Mouse (Mus musculus) testis, adult 2 months (tissue): Measurements from ENCODE around the gene Smyd5. TPM values are rescaled to one million over a fixed set of nuclear protein-coding genes. Genes with fewer than 3 reads are reported as not detected.

Experiments used
- H3K27ac ChIP-seq: fragments of 200-500 bp; 2 replicates; pipeline ENCODE4 v1.5.1; 2012; ENCODE audit warnings: low read depth, low read length; ENCODE audit not compliant: control insufficient read depth, insufficient read depth
- H3K27me3 ChIP-seq: fragments of 200-500 bp; 2 replicates; pipeline ENCODE4 v1.6.1; 2012; ENCODE audit warnings: mild to moderate bottlenecking, low read length, moderate library complexity; ENCODE audit not compliant: control insufficient read depth, insufficient read depth
- H3K36me3 ChIP-seq: fragments of 200-500 bp; 2 replicates; pipeline ENCODE4 v1.6.1; 2012; ENCODE audit warnings: mild to moderate bottlenecking, low read length; ENCODE audit not compliant: control insufficient read depth, insufficient read depth
- H3K4me1 ChIP-seq: fragments of 200-500 bp; 2 replicates; pipeline ENCODE4 v1.6.1; 2012; ENCODE audit warnings: low read length; ENCODE audit not compliant: control insufficient read depth, insufficient read depth
- H3K4me3 ChIP-seq: fragments of 200-500 bp; 2 replicates; pipeline ENCODE4 v1.5.1; 2012; ENCODE audit warnings: low read depth, mild to moderate bottlenecking, low read length, moderate library complexity, mixed read lengths; ENCODE audit not compliant: control insufficient read depth
- CTCF ChIP-seq: fragments of 200-500 bp; IDR thresholded peaks from 2 replicates; pipeline ENCODE4 v1.5.1; 2012; ENCODE audit warnings: low read depth, mild to moderate bottlenecking, inconsistent platforms, low read length, moderate library complexity; ENCODE audit not compliant: control insufficient read depth, insufficient read depth, insufficient replicate concordance
- POLR2A ChIP-seq: fragments of 200-500 bp; IDR thresholded peaks from 2 replicates; pipeline ENCODE4 v1.6.1; 2012; ENCODE audit warnings: low read depth, mild to moderate bottlenecking, inconsistent platforms, low read length, moderate library complexity; ENCODE audit not compliant: control insufficient read depth
- polyA plus RNA-seq: library from polyadenylated mRNA; depleted of rRNA; stranded (reverse); fragments of >200 nt; gene quantifications from 2 replicates; pipeline ENCODE4 v1.2.3, GENCODE M21; 2012

Gene Smyd5
- polyA plus RNA-seq, 1 experiment, result 10.2 TPM

DNA sequence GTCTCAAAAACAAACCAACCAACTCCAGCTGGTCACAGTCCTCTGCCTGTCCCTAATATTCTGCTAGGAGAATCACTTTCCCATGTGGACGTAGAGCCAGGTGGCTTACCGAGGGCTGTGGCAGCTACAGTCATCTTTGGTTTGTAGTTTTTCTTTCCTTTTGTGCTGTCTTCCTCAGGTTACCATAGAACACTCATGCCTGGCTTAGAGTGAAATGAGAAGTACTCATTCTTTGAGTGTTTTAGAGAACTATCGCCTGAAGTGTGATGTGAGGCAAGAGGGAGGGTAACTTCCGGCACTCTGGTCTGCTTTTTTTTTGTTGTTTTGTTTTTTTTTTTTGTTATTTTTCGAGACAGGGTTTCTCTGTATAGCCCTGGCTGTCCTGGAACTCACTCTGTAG lies 2.1 kb downstream of the Smyd5 start:
- no peak for TF ChIP-seq CTCF
- TF ChIP-seq POLR2A, result no peak
- H3K27me3 ChIP-seq, result no peaks in the 10 kb centered on the region
- no peak overlapping the region for H3K4me3 ChIP-seq

DNA sequence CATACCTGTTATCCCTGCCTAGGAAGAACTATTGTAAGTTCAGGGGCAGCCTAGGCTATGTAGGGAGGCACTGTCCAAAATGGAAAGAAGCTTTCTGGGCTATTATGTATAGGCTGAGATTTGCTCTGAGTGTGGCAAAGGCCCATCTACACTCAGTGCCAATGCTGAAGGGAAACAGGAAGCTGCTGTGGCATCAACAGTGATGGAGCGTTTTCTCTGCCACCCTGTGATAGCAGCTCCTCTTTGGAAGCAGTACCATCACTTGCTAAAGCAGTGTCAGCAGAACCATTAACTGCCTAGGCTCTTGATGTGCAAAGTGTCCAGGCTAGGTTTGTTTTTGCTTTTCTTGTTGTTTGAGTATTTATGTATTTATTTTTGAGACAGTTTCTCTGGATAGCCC lies 4.4 kb downstream of the Smyd5 start:
- Histone ChIP-seq H3K27me3 (no peaks in the 10 kb centered on the region), H3K36me3 (no peaks in the 10 kb centered on the region), H3K27ac (no peak overlapping the region), H3K4me3 (no peak overlapping the region), H3K4me1 (peaks cover 4% of the 10 kb centered on the region)
- no peak for TF ChIP-seq CTCF
- TF ChIP-seq POLR2A, result no peak

More for the DNA sequence above, 2.1 kb downstream of the Smyd5 start:
- H3K36me3 ChIP-seq, result no peaks in the 10 kb centered on the region
- H3K4me1 ChIP-seq, result peaks cover 4% of the 10 kb centered on the region
- H3K27ac ChIP-seq, result no peak overlapping the region

DNA sequence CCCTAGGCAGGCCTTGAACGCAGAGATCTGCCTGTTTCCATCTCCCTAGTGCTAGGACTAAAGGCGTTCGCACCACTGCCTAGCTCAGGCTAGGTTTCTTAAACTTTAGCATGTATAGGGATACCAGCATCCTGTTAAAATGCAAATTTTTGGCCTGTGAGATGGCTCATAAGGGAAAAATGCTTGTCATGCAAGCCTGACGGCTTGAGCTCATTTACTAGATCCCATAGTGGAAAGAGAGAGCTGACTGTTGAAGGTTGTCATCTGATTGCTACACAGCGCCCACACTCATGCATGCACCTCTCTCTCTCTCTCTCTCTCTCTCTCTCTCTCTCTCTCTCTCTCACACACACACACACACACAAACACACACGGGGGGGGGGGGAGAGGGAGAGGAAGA lies 4.8 kb downstream of the Smyd5 start:
- Histone ChIP-seq H3K4me3 (no peak overlapping the region), H3K4me1 (peaks cover under 1% of the 10 kb centered on the region; the same call in 1 of the 2 replicates), H3K27ac (no peak overlapping the region), H3K36me3 (no peaks in the 10 kb centered on the region), H3K27me3 (no peaks in the 10 kb centered on the region)
- TF ChIP-seq POLR2A (no peak), CTCF (no peak)

DNA sequence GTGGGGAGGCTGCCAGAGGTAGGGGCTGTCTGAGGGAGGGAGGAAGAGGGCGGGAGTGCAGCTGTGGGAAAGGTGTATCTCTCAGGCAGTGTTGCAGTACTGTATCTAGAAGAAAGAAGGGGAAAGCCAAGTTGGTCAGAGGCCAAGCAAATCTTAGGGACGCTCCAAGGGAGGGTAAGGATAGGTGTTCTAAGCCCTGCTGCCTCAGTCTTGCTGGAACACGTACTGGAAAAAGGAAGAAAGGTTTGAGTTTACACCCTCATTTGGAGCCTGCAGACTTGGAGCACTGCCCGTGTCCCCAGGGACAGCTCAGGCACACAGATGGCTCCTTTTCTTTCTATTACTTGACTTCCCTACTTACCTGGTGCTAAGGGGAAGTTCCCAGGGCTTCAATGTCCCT lies 9.4 kb downstream of the Smyd5 start:
- TF ChIP-seq POLR2A (no peak), CTCF (no peak)
- H3K4me3 ChIP-seq, result no peak overlapping the region
- H3K27ac ChIP-seq, result no peak overlapping the region
- H3K36me3 ChIP-seq, result no peaks in the 10 kb centered on the region; the same call in 1 of the 2 replicates
- H3K27me3 ChIP-seq, result no peaks in the 10 kb centered on the region
- H3K4me1 ChIP-seq, result no peaks in the 10 kb centered on the region

DNA sequence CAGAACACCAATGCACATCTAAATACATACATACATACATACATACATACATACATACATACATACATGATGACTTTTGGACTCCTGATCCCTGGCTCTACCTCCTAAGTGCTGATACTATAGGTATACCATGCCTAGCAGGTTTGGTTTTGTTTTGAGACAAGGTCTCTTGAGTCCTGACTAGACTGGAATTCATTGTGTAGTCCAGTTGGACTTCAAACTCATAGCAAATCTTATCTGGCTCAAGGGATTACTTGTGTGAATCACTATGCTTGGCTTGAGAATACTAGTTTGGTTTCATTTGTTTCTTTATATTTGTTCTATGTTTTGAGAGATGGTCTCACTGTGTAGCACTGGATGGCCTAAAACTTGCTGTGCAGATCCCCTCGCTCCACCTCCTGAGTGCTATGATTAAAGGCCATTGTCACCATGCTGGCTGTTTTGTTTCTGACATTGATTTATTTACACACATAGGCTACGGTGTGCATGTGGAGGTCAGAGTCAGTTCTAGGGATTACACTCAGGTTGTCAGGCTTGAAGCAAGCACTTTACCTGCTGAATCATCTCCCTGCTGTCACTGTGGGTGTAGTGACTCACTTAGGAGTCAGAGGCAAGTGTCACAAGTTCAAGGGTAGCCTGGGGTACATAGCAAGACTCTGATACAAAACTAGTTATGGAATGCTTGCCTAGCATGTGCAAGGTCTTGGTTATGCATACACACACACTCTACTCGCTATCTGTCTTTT lies 11.9 kb downstream of the Smyd5 start:
- no peak overlapping the region for H3K27ac ChIP-seq
- H3K4me1 ChIP-seq, result no peaks in the 10 kb centered on the region
- no peak overlapping the region for H3K4me3 ChIP-seq
- H3K27me3 ChIP-seq, result no peaks in the 10 kb centered on the region
- H3K36me3 ChIP-seq, result no peaks in the 10 kb centered on the region; the same call in 1 of the 2 replicates
- no peak for TF ChIP-seq CTCF
- TF ChIP-seq POLR2A, result no peak

DNA sequence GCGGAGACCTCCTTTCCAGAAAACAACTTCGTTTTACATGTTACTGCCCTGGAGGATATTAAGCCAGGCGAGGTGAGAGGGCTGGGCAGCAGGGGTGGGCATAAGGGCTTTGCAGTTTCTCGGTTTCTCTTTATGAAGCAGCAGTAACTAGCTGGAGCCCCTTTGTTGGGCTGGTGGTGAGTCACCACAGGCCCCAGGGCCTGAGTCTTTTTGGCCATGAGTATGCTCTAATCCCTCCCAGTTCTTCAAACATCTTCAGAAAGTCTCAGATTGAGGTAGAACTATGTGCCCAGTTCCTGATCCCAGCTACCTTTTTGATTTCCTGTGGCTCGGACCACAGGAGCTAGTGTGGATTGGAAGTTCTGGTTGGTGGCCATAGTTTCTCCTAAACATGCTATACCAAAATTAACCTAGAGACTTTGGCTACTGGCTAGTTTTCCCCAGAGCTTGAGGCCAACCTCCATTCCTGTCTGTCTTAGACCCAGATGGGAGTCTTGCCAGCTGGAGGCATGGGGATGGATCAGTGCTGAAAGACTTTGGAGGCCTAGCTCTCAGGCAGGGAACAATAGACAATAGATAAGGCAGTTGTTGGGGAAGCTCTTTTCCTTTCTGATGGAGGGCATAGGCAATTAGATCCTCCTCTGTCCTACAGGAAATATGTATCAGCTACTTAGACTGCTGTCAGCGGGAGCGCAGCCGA lies 12.6 kb downstream of the Smyd5 start:
- H3K36me3 ChIP-seq, result no peaks in the 10 kb centered on the region; the same call in 1 of the 2 replicates
- TF ChIP-seq POLR2A (no peak), CTCF (no peak)
- H3K27me3 ChIP-seq, result no peaks in the 10 kb centered on the region
- H3K27ac ChIP-seq, result no peak overlapping the region
- no peak overlapping the region for H3K4me3 ChIP-seq
- no peaks in the 10 kb centered on the region for H3K4me1 ChIP-seq

DNA sequence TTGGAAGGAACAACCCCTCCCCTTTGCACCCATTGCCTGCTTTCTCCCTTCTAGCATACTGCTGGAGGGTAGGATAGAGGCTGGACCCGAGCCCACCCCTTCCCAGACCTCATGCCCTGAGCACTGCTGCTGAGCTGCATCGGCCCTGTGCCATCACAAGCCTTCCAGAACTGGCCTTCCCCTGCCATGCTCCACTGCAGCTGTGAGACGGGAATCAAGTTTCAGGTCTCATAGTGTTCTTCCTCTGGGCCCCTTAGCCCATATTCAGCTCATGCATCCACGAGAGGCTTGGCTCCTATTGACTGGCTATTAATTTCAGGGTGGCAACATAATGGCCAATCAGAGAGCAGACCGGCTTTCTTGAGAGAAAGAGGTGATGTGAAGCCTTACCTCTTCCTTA lies 13.5 kb downstream of the Smyd5 start:
- TF ChIP-seq POLR2A (no peak), CTCF (no peak)
- Histone ChIP-seq H3K36me3 (no peaks in the 10 kb centered on the region; the same call in 1 of the 2 replicates), H3K27me3 (no peaks in the 10 kb centered on the region), H3K4me1 (no peaks in the 10 kb centered on the region), H3K4me3 (no peak overlapping the region), H3K27ac (no peak overlapping the region)
